Mouse (Mus musculus) heart, postnatal 0 days (tissue): Measurements from ENCODE around the gene Clec16a. TPM values are rescaled to one million over a fixed set of nuclear protein-coding genes. Genes with fewer than 3 reads are reported as not detected.
A peak's percentile ranks its signal among the peaks of the same experiment; 100 is the strongest.

ENCODE experiments used
- ATAC-seq: fragments of 200-750 bp; cut with Nextera tagmentation; 2 replicates; pipeline ENCODE4 v1.8.0; 2017; ENCODE audit warnings: low read depth, moderate number of reproducible peaks, moderate library complexity; ENCODE audit not compliant: insufficient read depth
- DNase-seq: peaks from one replicate; pipeline ENCODE4 v3.0.0-alpha.2; 2016; ENCODE audit warnings: low spot score
- H3K27ac ChIP-seq: fragments of 300-500 bp; sonication (generic); 2 replicates; pipeline ENCODE4 v1.5.1; 2014; ENCODE audit warnings: low read depth, mild to moderate bottlenecking
- H3K27me3 ChIP-seq: fragments of 300-500 bp; sonication (generic); 2 replicates; pipeline ENCODE4 v1.6.1; 2014; ENCODE audit warnings: low read length, mixed read lengths; ENCODE audit not compliant: control insufficient read depth, insufficient read depth
- H3K36me3 ChIP-seq: fragments of 300-500 bp; sonication (generic); replicated peaks from 2 replicates; pipeline ENCODE4 v1.6.1; 2014; ENCODE audit warnings: low read length, mixed read lengths; ENCODE audit not compliant: control insufficient read depth, insufficient read depth
- H3K4me1 ChIP-seq: fragments of 300-500 bp; sonication (generic); 2 replicates; pipeline ENCODE4 v1.6.1; 2014; ENCODE audit warnings: antibody characterized with exemption; ENCODE audit not compliant: control insufficient read depth, insufficient read depth
- H3K4me2 ChIP-seq: fragments of 300-500 bp; sonication (generic); 2 replicates; pipeline ENCODE4 v1.6.1; 2014; ENCODE audit warnings: low read depth, mild to moderate bottlenecking, low read length, moderate library complexity
- H3K4me3 ChIP-seq: fragments of 300-500 bp; sonication (generic); 2 replicates; pipeline ENCODE4 v1.5.1; 2014; ENCODE audit warnings: low read depth, low read length
- H3K9ac ChIP-seq: fragments of 300-500 bp; sonication (generic); replicated peaks from 2 replicates; pipeline ENCODE4 v1.6.1; 2014; ENCODE audit warnings: low read depth, low read length, mixed read lengths
- H3K9me3 ChIP-seq: fragments of 300-500 bp; sonication (generic); replicated peaks from 2 replicates; pipeline ENCODE4 v1.6.1; 2016; ENCODE audit warnings: low read length; ENCODE audit not compliant: control insufficient read depth
- CTCF ChIP-seq: IDR thresholded peaks from 2 replicates; pipeline ENCODE4 v1.5.1; 2016; ENCODE audit warnings: antibody characterized with exemption, control low read depth, low read depth
- EP300 ChIP-seq: IDR thresholded peaks from 2 replicates; pipeline ENCODE4 v1.6.1; 2016; ENCODE audit warnings: antibody characterized with exemption, low read depth
- WGBS: fragments of 180-500 bp; shearing (Covaris S2); extraction: QIAGEN DNeasy Blood & Tissue Kit; methylation state at CpG from one replicate; pipeline ENCODE4 v1.1.7; 2014; 5-methylcytosine and 5-hydroxymethylcytosine counted together
- polyA plus RNA-seq: library from polyadenylated mRNA; unstranded; fragments of >200 nt; fragmentation: Nextera tagmentation; extraction: Ambion mirVana; gene quantifications from 2 replicates; pipeline ENCODE4 v1.2.1, GENCODE M21; 2015
- total RNA-seq: library from RNA; depleted of rRNA; stranded (reverse); fragments of >200 nt; gene quantifications from 2 replicates; pipeline ENCODE4 v1.2.3, GENCODE M21; 2014; ENCODE audit warnings: low replicate concordance

Clec16a gene
- total and polyA plus RNA-seq, 2 experiments from 2014 or later = 37.7 to 39.6 TPM

DNA sequence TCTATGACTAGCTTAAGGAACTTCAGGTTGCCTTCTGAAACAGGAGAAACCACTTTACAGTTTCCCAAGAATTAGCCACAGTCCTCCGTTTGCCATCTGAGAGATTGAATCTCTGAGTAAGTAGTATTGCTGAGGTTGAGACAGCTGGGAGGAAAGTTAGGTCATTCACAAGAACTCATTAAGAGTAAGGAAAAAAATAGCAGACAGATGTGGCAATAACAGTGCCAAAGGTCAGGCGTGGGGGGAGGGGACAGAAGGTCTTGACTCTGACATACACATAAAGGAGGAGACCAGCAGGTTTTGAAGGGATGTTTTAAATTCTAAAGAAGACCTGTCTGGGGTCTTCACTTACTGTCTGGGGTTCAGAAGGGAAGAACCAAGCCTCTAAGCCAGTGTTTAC, 157.3 kb downstream of the Clec16a start:
- WGBS = 80% methylated on average over 2 of the region's 2 CpGs
- Histone ChIP-seq H3K4me2 (no peak overlapping the region), H3K9ac (no peak overlapping the region), H3K4me3 (no peak overlapping the region), H3K9me3 (no peaks in the 10 kb centered on the region), H3K36me3 (no peaks in the 10 kb centered on the region), H3K4me1 (peaks cover 20% of the 10 kb centered on the region), H3K27me3 (no peaks in the 10 kb centered on the region), H3K27ac (no peak overlapping the region)
- ATAC-seq = no peak
- DNase-seq = no peak
- no peak for TF ChIP-seq CTCF
- no peak for TF ChIP-seq EP300

DNA sequence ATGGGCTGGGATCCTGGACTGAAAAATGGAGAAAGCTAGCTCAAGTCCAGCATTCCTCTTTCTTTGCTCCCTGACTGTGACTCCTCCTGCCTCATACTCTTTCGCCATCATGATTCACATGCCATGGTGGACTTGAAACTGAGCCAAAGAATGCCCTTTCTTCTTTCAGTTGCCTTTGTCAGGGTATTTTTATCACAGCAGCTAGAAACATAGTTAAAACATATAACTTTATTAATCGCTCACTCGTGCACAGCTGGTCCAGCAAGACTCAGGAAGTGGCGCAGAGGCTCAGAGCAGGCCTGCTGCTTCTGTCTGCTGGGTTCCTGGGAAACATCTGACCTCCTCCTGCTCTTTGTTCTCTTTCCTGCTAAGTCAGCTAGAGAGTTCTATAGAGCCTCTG, 158.8 kb downstream of the Clec16a start:
- peak; percentile 30 for DNase-seq
- H3K4me2 ChIP-seq = no peak overlapping the region
- no peaks in the 10 kb centered on the region for H3K27me3 ChIP-seq
- no peak overlapping the region for H3K9ac ChIP-seq
- H3K4me3 ChIP-seq = no peak overlapping the region
- ATAC-seq = peak; percentile 33
- TF ChIP-seq EP300 = no peak
- no peak for TF ChIP-seq CTCF
- 39% methylated on average over 4 of the region's 4 CpGs for WGBS
- no peaks in the 10 kb centered on the region for H3K9me3 ChIP-seq
- peaks cover 8% of the 10 kb centered on the region for H3K4me1 ChIP-seq
- H3K27ac ChIP-seq = peak overlapping the region; percentile 32
- no peaks in the 10 kb centered on the region for H3K36me3 ChIP-seq

DNA sequence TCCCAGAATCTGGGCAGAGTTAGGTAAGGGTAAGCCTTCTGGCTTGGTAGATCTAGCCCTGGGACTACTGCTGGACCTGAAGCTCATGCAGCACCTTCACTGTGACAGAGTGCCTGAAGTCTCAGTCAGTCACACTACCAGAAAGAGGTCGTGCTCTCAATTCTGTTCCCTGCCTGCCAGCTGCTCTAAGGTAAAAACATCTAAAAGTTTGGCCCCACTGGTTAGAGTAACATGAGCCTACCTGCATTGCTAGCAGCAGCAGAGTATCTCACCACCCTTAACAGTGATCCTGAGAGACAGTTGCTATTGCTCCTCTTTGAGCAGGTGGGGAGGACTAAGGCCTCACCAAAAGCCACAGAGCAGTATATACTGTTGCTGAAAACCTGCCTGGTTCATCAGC, 160.3 kb downstream of the Clec16a start:
- DNase-seq = no peak
- TF ChIP-seq EP300 = no peak
- no peak for TF ChIP-seq CTCF
- Histone ChIP-seq H3K4me3 (no peak overlapping the region), H3K27ac (peak overlapping the region; percentile 32; the same call in 1 of the 2 replicates), H3K9me3 (no peaks in the 10 kb centered on the region), H3K27me3 (no peaks in the 10 kb centered on the region), H3K36me3 (no peaks in the 10 kb centered on the region), H3K4me1 (peaks cover 7% of the 10 kb centered on the region; the same call in 1 of the 2 replicates), H3K9ac (no peak overlapping the region), H3K4me2 (no peak overlapping the region)
- 65% methylated on average over 1 of the region's 1 CpGs for WGBS
- ATAC-seq = no peak

GRCm38 (mm10) chr16:10711524-10711923, 166.4 kb downstream of the Clec16a start:
- Histone ChIP-seq H3K4me2 (no peak overlapping the region), H3K4me3 (no peak overlapping the region), H3K9me3 (no peaks in the 10 kb centered on the region), H3K27me3 (no peaks in the 10 kb centered on the region), H3K36me3 (no peaks in the 10 kb centered on the region), H3K9ac (no peak overlapping the region), H3K27ac (no peak overlapping the region), H3K4me1 (no peaks in the 10 kb centered on the region)
- WGBS = 75% methylated on average over 1 of the region's 1 CpGs
- ATAC-seq = no peak
- DNase-seq = no peak
- no peak for TF ChIP-seq EP300
- no peak for TF ChIP-seq CTCF

DNA sequence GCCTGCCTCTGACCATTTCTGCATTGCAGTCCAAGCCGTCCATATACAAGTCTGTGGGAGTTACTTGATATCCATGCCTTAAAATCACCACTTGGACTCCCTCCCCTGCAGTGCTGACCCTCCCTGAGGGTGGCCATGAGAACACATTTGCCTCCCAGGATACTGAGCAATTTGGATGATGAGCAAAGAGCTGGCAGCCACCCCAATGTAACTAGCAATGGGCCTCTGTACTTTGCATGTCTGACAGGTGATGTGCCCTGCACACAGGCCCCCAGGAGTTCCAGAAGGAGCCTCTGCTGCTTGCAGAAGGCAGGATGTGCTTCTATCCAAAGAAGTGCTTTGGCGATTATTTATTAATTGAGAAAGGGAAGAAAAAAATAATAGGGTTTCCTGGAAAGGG, 167.9 kb downstream of the Clec16a start:
- no peak for ATAC-seq

GRCm38 (mm10) chr16:10713441-10714239, 168.5 kb downstream of the Clec16a start:
- no peaks in the 10 kb centered on the region for H3K36me3 ChIP-seq
- no peaks in the 10 kb centered on the region for H3K4me1 ChIP-seq
- no peak overlapping the region for H3K9ac ChIP-seq
- no peak for DNase-seq
- peak overlapping the region; percentile 49; the same call in 1 of the 2 replicates for H3K27ac ChIP-seq
- no peak overlapping the region for H3K4me2 ChIP-seq
- no peaks in the 10 kb centered on the region for H3K9me3 ChIP-seq
- H3K4me3 ChIP-seq = no peak overlapping the region
- ATAC-seq = no peak
- WGBS = 60% methylated on average over 7 of the region's 7 CpGs
- TF ChIP-seq CTCF = no peak
- no peak for TF ChIP-seq EP300
- H3K27me3 ChIP-seq = no peaks in the 10 kb centered on the region

More for the DNA sequence above, 167.9 kb downstream of the Clec16a start:
- no peaks in the 10 kb centered on the region for H3K4me1 ChIP-seq
- no peak overlapping the region for H3K4me3 ChIP-seq
- WGBS = 61% methylated on average over 2 of the region's 2 CpGs
- no peak for TF ChIP-seq EP300
- TF ChIP-seq CTCF = no peak
- H3K4me2 ChIP-seq = no peak overlapping the region
- H3K9ac ChIP-seq = no peak overlapping the region
- H3K27ac ChIP-seq = no peak overlapping the region; the same call in 1 of the 2 replicates
- H3K36me3 ChIP-seq = no peaks in the 10 kb centered on the region
- no peaks in the 10 kb centered on the region for H3K9me3 ChIP-seq
- H3K27me3 ChIP-seq = no peaks in the 10 kb centered on the region
- DNase-seq = no peak
